Mouse (Mus musculus): ENCODE measurements around the gene Smpd4.

DNA sequence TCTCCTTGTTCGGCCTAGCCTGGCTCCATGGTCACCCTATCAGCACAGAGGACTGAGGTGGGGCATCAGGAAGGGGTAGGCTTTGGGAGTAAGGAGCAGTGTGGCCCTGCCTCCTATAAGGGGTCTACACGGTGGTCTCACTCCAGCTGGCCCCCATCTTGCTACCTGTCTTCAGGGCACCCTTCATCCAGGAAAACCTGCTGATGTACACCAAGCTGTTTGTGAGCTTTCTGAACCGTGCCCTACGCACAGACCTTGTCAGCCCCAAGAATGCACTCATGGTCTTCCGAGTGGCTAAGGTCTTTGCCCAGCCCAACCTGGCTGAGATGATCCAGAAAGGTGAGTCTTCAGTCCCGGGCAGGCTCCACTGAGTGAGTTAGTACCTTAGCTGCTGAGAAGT is 20.8 kb downstream of the Smpd4 start:
- no peak for TF ChIP-seq POLR2A (IDR thresholded peaks at IDR 0.05; ENCODE audit: insufficient read depth, low read depth, low read length)
- TF ChIP-seq EP300 (IDR thresholded peaks at IDR 0.05; ENCODE audit: insufficient read depth, low read depth, low read length) = no peak
